Comparison of ENCODE assay signal across 11 mouse cellular contexts in the genomic region with DNA sequence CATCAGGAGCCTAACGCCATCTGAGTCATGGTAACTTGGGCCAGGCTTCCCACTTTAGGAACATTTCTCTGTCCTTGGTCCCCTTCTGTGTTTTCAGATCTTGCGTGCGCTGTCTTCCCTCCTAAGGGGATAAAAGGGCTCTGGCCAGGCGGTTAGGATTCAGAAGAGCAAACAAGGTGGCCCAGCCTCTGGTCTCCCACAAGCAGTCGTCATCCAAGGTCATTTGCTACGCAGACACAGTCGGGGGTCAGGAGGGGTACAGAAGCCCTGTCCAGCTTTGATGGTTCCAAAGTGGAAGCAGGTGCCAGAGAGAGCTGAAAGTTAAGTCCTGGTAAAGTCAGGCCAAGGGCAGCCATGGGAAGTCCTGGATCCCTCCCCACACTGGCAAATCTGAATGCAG.
"Had no signal": no experiment of that assay in that cellular context is flagged by ENCODE, and none has a peak within 500 bp of the region (broad histone marks: within the 10 kb centered on the region; RNA-seq: fewer than 3 reads in every experiment).

No protein-coding gene starts in this region.

- H3K36me3 ChIP-seq: midbrain, embryonic 12.5 days; midbrain, embryonic 15.5 days; neural tube, embryonic 12.5 days; neural tube, embryonic 15.5 days had no signal

- H3K4me3 ChIP-seq: limb, embryonic 12.5 days; limb, embryonic 15.5 days; midbrain, embryonic 12.5 days; midbrain, embryonic 15.5 days; neural tube, embryonic 12.5 days; neural tube, embryonic 15.5 days had no signal

- H3K27me3 ChIP-seq: limb, embryonic 12.5 days; limb, embryonic 15.5 days; midbrain, embryonic 12.5 days; midbrain, embryonic 15.5 days; neural tube, embryonic 12.5 days; neural tube, embryonic 15.5 days had no signal

- H3K9me3 ChIP-seq: limb, embryonic 12.5 days; limb, embryonic 15.5 days; midbrain, embryonic 12.5 days; midbrain, embryonic 15.5 days; neural tube, embryonic 12.5 days; neural tube, embryonic 15.5 days had no signal

- H3K9ac ChIP-seq: limb, embryonic 12.5 days; limb, embryonic 15.5 days; liver, embryonic 14.5 days; liver, postnatal 0 days; lung, embryonic 14.5 days; midbrain, embryonic 12.5 days; midbrain, embryonic 15.5 days; neural tube, embryonic 12.5 days; neural tube, embryonic 15.5 days had no signal

- ATAC-seq: midbrain, embryonic 15.5 days had no signal

- H3K27ac ChIP-seq: limb, embryonic 12.5 days; limb, embryonic 15.5 days; liver, embryonic 14.5 days; macrophage; midbrain, embryonic 12.5 days; midbrain, embryonic 15.5 days; neural tube, embryonic 12.5 days; neural tube, embryonic 15.5 days; stomach, postnatal 0 days had no signal

- H3K4me2 ChIP-seq: limb, embryonic 12.5 days; limb, embryonic 15.5 days; midbrain, embryonic 12.5 days; midbrain, embryonic 15.5 days; neural tube, embryonic 12.5 days; neural tube, embryonic 15.5 days had no signal
